Mouse (Mus musculus) intestine, embryonic 15.5 days (tissue): ENCODE data around the gene Slc51b. TPM values are rescaled to one million over a fixed set of nuclear protein-coding genes. Genes with fewer than 3 reads are reported as not detected.
A peak's percentile ranks its signal among the peaks of the same experiment; 100 is the strongest.

Experiments used
- ATAC-seq: fragments of 200-750 bp; cut with Nextera tagmentation; 2 replicates; pipeline ENCODE4 v1.8.0; 2017; ENCODE audit warnings: moderate TSS enrichment, moderate library complexity
- H3K27ac ChIP-seq: fragments of 300-500 bp; sonication (generic); 2 replicates; pipeline ENCODE4 v1.5.1; 2015; ENCODE audit warnings: mild to moderate bottlenecking, inconsistent platforms
- H3K27me3 ChIP-seq: fragments of 300-500 bp; sonication (generic); replicated peaks from 2 replicates; pipeline ENCODE4 v1.6.1; 2015; ENCODE audit warnings: inconsistent platforms
- H3K36me3 ChIP-seq: fragments of 300-500 bp; sonication (generic); 2 replicates; pipeline ENCODE4 v1.6.1; 2015; ENCODE audit warnings: inconsistent platforms
- H3K4me1 ChIP-seq: fragments of 300-500 bp; sonication (generic); replicated peaks from 2 replicates; pipeline ENCODE4 v1.6.1; 2015; ENCODE audit warnings: inconsistent platforms
- H3K4me2 ChIP-seq: fragments of 300-500 bp; sonication (generic); replicated peaks from 2 replicates; pipeline ENCODE4 v1.6.1; 2015; ENCODE audit warnings: mild to moderate bottlenecking, inconsistent platforms
- H3K4me3 ChIP-seq: fragments of 300-500 bp; sonication (generic); replicated peaks from 2 replicates; pipeline ENCODE4 v1.5.1; 2015; ENCODE audit warnings: inconsistent platforms
- H3K9ac ChIP-seq: fragments of 300-500 bp; sonication (generic); 2 replicates; pipeline ENCODE4 v1.6.1; 2015; ENCODE audit warnings: inconsistent platforms
- H3K9me3 ChIP-seq: fragments of 300-500 bp; sonication (generic); 2 replicates; pipeline ENCODE4 v1.6.1; 2016; ENCODE audit warnings: inconsistent platforms
- WGBS: fragments of 180-500 bp; shearing (Covaris S2); methylation state at CpG from one replicate; pipeline ENCODE4 v1.1.7; 2015; 5-methylcytosine and 5-hydroxymethylcytosine counted together
- polyA plus RNA-seq: library from polyadenylated mRNA; unstranded; fragments of >200 nt; fragmentation: Nextera tagmentation; extraction: Ambion mirVana; gene quantifications from 2 replicates; pipeline ENCODE4 v1.2.1, GENCODE M21; 2015

Slc51b gene
- polyA plus RNA-seq, 1 experiment from 2014 or later, result 7.4 TPM

GRCm38 (mm10) chr9:65386373-65387140, 36.2 kb downstream of the Slc51b start:
- H3K36me3 ChIP-seq, result no peaks in the 10 kb centered on the region
- peak; percentile 39; the same call in 1 of the 2 replicates for ATAC-seq
- peaks cover 12% of the 10 kb centered on the region for H3K4me1 ChIP-seq
- no peak overlapping the region for H3K27ac ChIP-seq
- no peak overlapping the region for H3K4me2 ChIP-seq
- no peak overlapping the region for H3K9ac ChIP-seq
- no peaks in the 10 kb centered on the region for H3K9me3 ChIP-seq
- peaks cover 71% of the 10 kb centered on the region for H3K27me3 ChIP-seq
- WGBS, result 15% methylated on average over 8 of the region's 8 CpGs
- no peak overlapping the region for H3K4me3 ChIP-seq

GRCm38 (mm10) chr9:65384276-65384675, 38.5 kb downstream of the Slc51b start:
- Histone ChIP-seq H3K9me3 (no peaks in the 10 kb centered on the region), H3K9ac (no peak overlapping the region), H3K4me2 (no peak overlapping the region), H3K27ac (no peak overlapping the region), H3K4me1 (peaks cover 3% of the 10 kb centered on the region), H3K4me3 (no peak overlapping the region), H3K27me3 (peaks cover 67% of the 10 kb centered on the region), H3K36me3 (no peaks in the 10 kb centered on the region)
- WGBS, result 39% methylated on average over 3 of the region's 3 CpGs
- no peak for ATAC-seq

- Histone ChIP-seq H3K27ac (no peak overlapping the region), H3K9me3 (no peaks in the 10 kb centered on the region), H3K36me3 (no peaks in the 10 kb centered on the region), H3K4me2 (no peak overlapping the region), H3K9ac (no peak overlapping the region), H3K27me3 (peaks cover 63% of the 10 kb centered on the region), H3K4me1 (peaks cover 3% of the 10 kb centered on the region), H3K4me3 (no peak overlapping the region)
- 48% methylated on average over 3 of the region's 3 CpGs for WGBS
- no peak for ATAC-seq
Observed at GRCm38 (mm10) chr9:65382751-65383097, 40.0 kb downstream of the Slc51b start.

GRCm38 (mm10) chr9:65382031-65382750, 40.6 kb downstream of the Slc51b start:
- H3K4me1 ChIP-seq, result peaks cover 3% of the 10 kb centered on the region
- no peak overlapping the region for H3K27ac ChIP-seq

GRCm38 (mm10) chr9:65381017-65381590, 41.7 kb downstream of the Slc51b start:
- H3K4me1 ChIP-seq, result peaks cover 3% of the 10 kb centered on the region
- H3K27me3 ChIP-seq, result peaks cover 70% of the 10 kb centered on the region
- H3K4me3 ChIP-seq, result no peak overlapping the region
- WGBS, result 72% methylated on average over 4 of the region's 4 CpGs
- H3K9ac ChIP-seq, result no peak overlapping the region
- no peak for ATAC-seq
- H3K27ac ChIP-seq, result no peak overlapping the region
- H3K4me2 ChIP-seq, result no peak overlapping the region
- no peaks in the 10 kb centered on the region for H3K36me3 ChIP-seq
- no peaks in the 10 kb centered on the region for H3K9me3 ChIP-seq

More at GRCm38 (mm10) chr9:65382031-65382750, 40.6 kb downstream of the Slc51b start:
- WGBS, result 75% methylated on average over 6 of the region's 6 CpGs
- Histone ChIP-seq H3K4me3 (no peak overlapping the region), H3K9me3 (no peaks in the 10 kb centered on the region), H3K27me3 (peaks cover 64% of the 10 kb centered on the region), H3K36me3 (no peaks in the 10 kb centered on the region), H3K9ac (no peak overlapping the region), H3K4me2 (no peak overlapping the region)
- ATAC-seq, result no peak

- WGBS, result 87% methylated on average over 9 of the region's 9 CpGs
- ATAC-seq, result no peak
Observed at GRCm38 (mm10) chr9:65375163-65375934, 47.4 kb downstream of the Slc51b start.

GRCm38 (mm10) chr9:65374468-65375162, 48.1 kb downstream of the Slc51b start:
- no peak for ATAC-seq
- Histone ChIP-seq H3K4me3 (no peak overlapping the region), H3K27ac (no peak overlapping the region), H3K4me2 (no peak overlapping the region), H3K9ac (no peak overlapping the region), H3K36me3 (0 out of 2 replicates have a peak, but pooled peaks cover 2% of the 10 kb centered on the region), H3K27me3 (peaks cover 25% of the 10 kb centered on the region; the same call in 1 of the 2 replicates), H3K9me3 (no peaks in the 10 kb centered on the region), H3K4me1 (no peaks in the 10 kb centered on the region)
- 80% methylated on average over 5 of the region's 5 CpGs for WGBS

More at GRCm38 (mm10) chr9:65375163-65375934, 47.4 kb downstream of the Slc51b start:
- Histone ChIP-seq H3K36me3 (0 out of 2 replicates have a peak, but pooled peaks cover 2% of the 10 kb centered on the region), H3K9me3 (no peaks in the 10 kb centered on the region), H3K4me2 (no peak overlapping the region), H3K4me3 (no peak overlapping the region), H3K27me3 (peaks cover 30% of the 10 kb centered on the region; the same call in 1 of the 2 replicates), H3K4me1 (no peaks in the 10 kb centered on the region), H3K27ac (no peak overlapping the region), H3K9ac (no peak overlapping the region)

- Histone ChIP-seq H3K9ac (no peak overlapping the region), H3K9me3 (no peaks in the 10 kb centered on the region), H3K4me1 (no peaks in the 10 kb centered on the region), H3K4me2 (no peak overlapping the region), H3K4me3 (no peak overlapping the region), H3K36me3 (0 out of 2 replicates have a peak, but pooled peaks cover 2% of the 10 kb centered on the region), H3K27ac (no peak overlapping the region), H3K27me3 (peaks cover 9% of the 10 kb centered on the region; the same call in 1 of the 2 replicates)
- WGBS, result 76% methylated on average over 4 of the region's 4 CpGs
- ATAC-seq, result no peak
Observed at GRCm38 (mm10) chr9:65372449-65372848, 50.3 kb downstream of the Slc51b start.

- no peaks in the 10 kb centered on the region for H3K9me3 ChIP-seq
- H3K27me3 ChIP-seq, result peaks cover 2% of the 10 kb centered on the region; the same call in 1 of the 2 replicates
- no peak overlapping the region for H3K27ac ChIP-seq
- H3K9ac ChIP-seq, result no peak overlapping the region
- 86% methylated on average over 24 of the region's 24 CpGs for WGBS
- H3K4me3 ChIP-seq, result no peak overlapping the region
- H3K4me2 ChIP-seq, result no peak overlapping the region
- no peak for ATAC-seq
- no peaks in the 10 kb centered on the region for H3K4me1 ChIP-seq
- H3K36me3 ChIP-seq, result 0 out of 2 replicates have a peak, but pooled peaks cover 2% of the 10 kb centered on the region
Observed at GRCm38 (mm10) chr9:65371756-65372155, 51.0 kb downstream of the Slc51b start.

- no peak overlapping the region for H3K27ac ChIP-seq
- H3K4me1 ChIP-seq, result no peaks in the 10 kb centered on the region
- H3K4me3 ChIP-seq, result no peak overlapping the region
- H3K9ac ChIP-seq, result no peak overlapping the region
- no peaks in the 10 kb centered on the region for H3K27me3 ChIP-seq
- H3K9me3 ChIP-seq, result no peaks in the 10 kb centered on the region
- H3K36me3 ChIP-seq, result no peaks in the 10 kb centered on the region
- ATAC-seq, result no peak
- WGBS, result 87% methylated on average over 7 of the region's 7 CpGs
- H3K4me2 ChIP-seq, result no peak overlapping the region
Observed at GRCm38 (mm10) chr9:65365721-65366120, 57.0 kb downstream of the Slc51b start.

GRCm38 (mm10) chr9:65363684-65364083, 59.1 kb downstream of the Slc51b start:
- H3K9ac ChIP-seq, result no peak overlapping the region
- no peaks in the 10 kb centered on the region for H3K4me1 ChIP-seq
- H3K27me3 ChIP-seq, result no peaks in the 10 kb centered on the region
- 50% methylated on average over 9 of the region's 9 CpGs for WGBS
- H3K36me3 ChIP-seq, result peaks cover 11% of the 10 kb centered on the region; the same call in 1 of the 2 replicates
- no peak for ATAC-seq
- no peak overlapping the region for H3K4me3 ChIP-seq
- H3K27ac ChIP-seq, result no peak overlapping the region
- H3K4me2 ChIP-seq, result no peak overlapping the region
- H3K9me3 ChIP-seq, result no peaks in the 10 kb centered on the region
